Mouse (Mus musculus): ENCODE measurements around the gene Herc1. TPM values are rescaled to one million over a fixed set of nuclear protein-coding genes. Genes with fewer than 3 reads are reported as not detected.

Herc1 gene
- 12.4 and 13.8 TPM in 2 replicates for polyA plus RNA-seq (2012; rRNA removed)

DNA sequence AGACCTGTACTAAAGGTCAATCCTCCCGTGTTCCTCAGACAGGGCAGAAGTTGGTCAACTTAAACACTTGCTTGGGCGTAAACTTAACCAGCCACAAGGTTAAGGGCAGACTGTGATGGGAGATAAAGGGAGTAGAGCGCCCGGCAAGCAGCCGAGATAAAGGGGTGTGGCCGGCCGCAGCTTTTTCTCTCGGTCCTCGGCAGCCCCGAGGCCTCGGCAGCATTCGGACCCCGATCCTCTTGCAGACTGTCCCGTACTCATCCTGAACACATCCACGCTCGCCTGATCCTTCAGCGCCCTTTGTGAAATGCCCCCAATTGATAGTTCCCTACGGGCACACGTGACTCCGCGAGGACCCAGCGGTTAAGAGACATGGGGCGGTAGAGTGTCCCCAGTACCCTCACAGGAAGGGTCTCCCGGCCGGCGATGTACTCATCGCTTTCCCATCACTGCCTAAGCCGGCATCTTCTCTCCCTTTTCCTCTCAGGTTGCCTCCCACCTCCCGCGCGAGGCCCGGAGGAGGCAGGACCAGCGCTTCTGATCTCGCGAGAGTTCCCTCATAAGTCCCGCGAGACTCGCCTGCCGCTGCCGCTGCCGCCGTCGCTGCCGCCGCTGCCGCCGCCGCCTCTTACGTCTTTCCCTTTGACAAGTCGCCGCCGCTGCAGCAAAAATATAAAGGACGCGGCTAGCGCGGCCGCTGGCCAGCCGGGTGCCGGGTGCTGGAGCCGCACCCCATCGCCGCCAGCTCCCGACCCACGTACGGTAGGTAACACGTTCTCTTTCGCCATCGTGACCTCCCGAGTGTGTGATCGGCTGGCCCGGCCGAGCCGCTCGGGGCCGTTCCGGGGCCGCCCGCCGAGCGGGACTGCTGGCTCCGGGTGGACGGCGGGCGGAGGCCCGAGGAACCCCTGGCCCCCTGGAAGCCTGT is at the start of gene Herc1:
Herc1 (plus strand) TSS at position 591 of the 928 bp plus-strand sequence.
- DNase-seq (ENCODE audit: low read depth): no peak

DNA sequence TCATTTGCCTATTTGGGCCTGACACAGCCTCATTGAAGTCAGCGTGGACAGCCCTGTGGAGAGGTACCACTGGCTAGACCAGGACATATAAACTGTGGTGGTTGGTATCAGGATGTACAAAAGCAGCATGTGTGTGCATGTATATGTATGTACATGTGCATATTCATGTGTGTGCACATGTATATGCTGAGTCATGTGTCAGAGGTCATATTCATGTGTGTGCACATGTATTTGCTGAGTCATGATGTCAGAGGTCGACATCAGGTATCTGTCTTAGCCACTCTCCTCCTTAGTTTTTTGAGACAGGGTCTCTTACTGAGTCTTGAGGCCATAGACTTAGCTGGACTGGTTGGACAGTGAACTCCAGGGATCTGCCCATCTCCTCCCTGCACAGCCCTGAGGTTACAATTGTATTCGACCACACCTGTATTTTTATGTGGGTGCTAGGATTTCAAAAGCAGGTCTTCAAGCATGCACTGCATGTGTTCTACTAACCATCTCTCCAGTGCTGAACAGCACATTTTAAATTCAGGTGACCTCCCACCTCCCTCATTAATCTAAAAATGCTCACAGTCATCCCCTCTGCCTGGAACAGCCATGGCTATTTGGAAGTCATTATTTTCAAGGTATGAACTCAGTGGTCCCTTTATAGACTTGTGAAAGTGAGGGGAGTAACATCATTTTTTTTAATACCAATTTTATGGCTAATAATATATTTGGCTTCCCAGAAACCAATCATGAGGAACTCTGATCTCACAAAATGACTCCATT is 45.7 kb upstream of the Herc1 start:
- DNase-seq (ENCODE audit: low read depth): no peak

DNA sequence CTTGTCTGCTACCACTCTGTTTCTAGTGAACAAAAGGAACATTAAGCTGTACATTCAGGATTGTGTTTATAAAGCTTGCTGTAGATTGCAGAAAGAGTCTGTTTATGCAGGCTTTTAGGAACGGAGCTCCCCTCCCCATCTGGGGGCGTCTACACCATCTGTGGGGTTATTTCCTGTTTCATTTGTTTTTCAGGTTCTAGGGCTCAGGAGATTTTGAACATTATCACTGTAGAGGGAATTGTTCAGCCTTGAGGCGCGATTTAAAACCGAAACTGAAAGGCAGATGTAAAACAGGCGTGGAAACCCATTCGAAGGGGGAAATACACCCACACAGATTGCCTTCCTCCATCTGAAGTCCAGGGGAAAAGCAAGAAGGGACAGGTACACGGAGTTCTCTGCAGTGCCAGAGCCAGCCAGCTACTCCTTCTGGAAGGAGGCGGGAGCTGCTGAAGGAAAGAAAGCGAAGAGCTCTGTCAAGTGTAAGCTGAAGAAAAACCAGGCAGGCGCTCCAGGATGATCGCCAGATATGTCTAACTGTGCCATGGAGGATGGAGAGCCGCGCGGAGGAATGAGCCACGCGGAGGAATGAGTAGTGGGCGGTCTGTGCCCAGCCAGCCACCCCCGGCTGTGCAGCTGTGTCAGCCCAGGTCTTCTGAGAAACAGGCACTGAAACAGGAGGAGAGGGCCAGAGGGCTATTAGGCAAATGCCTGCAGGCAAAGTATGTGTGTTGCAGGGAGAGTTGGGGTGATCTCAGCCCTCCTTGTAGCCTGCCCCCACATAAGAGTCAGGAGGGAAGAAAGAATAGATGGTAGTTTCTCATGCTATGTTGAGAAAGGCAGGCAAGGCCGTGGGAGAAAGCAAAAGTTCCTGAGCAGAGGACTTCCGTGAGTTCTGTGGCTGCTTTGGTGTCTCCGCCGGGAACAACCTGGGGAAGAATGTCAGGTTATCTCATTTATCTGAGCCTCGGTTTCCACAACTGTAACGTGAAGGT is 44.8 kb upstream of the Herc1 start:
- DNase-seq (ENCODE audit: low read depth): no peak

DNA sequence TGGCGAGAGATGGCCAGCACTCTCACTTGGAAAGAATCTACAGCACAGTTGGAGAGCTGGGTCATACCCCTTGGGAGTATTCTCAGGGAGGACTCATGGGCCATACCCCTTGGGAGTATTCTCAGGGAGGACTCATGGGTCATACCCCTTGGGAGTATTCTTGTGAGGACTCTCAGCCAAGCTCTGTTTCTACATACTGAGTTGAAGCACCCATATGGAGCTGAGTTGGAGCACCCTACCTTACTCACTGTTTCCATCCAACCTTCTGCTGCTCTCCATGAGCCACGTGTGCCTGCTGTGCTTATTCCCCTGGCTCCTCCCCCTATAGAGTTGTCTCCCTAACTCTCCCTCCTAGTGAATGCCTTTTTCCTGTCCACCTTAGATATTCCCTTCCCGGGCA is 43.8 kb upstream of the Herc1 start:
- DNase-seq (ENCODE audit: low read depth): no peak

DNA sequence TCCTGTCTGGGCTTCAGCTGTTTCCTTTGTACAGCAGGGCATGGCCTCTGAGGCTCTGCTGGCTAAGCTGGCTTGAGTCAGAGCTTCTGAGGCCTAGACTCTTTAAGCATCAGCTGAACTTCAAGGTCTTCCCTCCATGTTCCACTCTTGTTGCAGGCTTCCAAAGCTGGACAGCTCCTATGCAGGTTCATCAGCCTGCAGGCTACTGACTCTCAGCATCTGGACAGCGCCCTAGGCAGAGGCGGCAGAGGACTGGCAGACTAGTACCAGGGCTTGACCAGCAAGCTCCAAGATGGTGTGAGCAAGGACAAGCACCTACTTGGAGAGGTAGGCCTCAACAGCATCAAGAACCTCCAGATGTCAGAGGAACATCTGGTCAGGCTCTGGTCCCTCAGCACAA is 42.9 kb upstream of the Herc1 start:
- DNase-seq (ENCODE audit: low read depth): no peak

DNA sequence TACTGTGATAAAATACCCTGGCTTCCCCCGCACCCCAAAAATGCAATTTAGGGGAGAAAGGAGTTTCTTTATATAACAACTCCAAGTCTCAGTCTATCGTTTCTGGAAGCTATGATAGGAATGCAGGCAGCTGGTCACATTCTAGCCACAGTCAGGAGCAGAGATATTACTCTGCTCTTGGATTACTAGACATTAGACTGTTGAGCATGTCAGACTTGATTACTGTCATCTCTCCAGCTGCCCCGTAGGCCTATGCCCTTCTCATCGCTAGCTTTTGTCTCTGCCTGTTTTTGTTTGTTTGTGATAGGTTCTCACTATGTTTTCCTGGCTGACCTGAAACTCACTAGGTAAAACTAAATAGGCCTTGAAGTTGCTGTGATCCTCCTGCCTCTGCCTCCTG is 41.5 kb upstream of the Herc1 start:
- DNase-seq (ENCODE audit: low read depth): no peak

DNA sequence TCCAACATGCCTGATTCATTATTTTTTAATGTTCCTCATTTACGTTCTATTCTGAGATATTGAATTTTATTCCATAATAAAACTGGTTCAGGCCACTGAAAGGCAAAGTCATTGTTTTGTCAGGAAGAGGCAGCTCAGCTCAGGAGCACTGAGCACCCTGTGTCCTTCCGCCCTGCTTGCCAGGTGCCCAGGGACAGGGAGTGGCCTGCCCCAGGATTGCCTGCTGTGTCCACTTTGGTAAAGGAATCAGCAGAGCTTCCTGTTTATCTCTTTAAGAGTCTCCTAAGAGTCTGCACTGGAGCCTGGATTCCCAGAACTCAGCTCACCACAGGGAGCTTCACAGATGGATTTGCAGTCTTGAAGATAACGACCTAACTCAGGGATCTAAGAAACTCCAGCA is 38.8 kb upstream of the Herc1 start:
- no peak for DNase-seq (ENCODE audit: low read depth)

DNA sequence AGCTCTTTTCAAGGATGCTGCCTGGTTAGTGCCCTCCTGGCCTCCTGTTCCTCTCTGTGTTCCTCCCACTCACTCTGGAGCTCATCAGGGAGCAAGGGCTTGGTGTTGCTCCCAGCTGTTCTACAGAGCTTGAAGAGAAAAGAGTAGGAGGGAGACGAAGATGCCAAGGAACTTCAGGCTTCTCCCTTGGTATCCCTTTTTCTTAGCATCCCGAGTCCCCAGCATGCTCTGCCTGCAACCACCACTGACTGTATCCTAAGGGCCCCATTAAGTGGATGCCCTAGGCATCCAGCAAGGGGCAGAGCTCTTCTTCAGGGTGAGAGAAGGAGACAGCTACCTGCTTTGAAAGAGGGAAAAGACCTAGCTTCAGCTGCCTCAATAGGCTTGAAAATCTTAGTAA is 33.6 kb upstream of the Herc1 start:
- no peak for DNase-seq (ENCODE audit: low read depth)

DNA sequence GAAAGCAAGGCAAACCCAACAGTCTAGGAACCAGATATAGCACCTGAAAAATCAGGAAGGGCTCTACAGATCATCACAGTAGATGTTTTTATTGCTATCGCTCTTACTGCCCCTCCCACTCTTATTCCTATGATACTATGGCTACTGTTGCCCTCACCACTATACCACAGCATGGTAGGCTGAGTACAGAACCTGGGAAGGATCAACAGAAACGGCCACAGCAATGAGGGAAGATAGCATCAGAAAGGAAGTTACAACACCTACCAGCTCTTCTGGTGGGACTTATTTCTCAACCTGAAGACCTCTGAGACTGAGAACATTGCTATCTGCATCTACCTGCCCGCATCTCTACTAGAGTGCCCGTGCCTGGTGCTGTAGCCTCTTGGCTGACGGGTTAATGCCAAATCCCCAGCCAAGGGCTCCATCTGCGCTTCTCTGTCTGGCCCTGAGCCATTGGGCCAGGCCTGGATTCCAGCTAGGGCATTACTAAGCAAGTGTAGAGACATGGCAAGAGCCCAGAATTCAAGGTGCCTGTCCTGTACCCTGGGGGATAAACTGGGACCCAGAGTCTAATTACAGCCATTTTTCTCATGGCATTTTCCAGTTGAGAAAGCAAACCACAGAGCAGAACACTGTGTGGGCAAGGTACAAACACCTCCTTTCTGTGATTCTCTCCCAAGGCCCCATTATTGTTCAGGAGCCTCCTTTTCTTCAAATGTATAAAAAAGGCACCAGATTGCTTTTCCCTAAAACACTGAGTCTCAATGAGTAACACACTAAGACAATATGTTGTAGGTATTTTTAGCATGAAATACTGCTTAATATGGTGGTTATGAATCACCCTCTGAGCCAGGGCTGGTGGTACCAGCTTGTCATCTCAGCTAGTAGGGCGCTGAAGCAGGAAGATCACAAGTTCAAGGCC is 28.0 kb upstream of the Herc1 start:
- no peak for DNase-seq (ENCODE audit: low read depth)

DNA sequence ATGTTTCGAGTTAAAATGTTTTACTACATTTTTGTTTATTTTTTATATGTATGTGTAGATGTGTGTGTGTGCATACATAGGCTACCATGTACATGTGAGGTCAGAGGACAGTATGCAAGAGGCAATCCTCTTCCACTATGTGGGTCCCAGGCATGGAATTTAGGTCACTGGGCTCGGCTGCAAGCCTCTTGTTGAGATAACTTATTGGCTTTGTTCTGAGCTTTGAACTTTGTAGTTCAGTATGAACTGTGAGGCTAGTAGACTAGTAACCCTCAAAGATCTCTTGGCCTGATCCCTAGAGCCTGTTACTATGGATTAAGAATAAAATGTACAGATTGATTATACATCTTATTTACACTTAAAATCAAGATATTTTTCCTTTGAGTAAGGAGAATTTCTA is 23.4 kb upstream of the Herc1 start:
- no peak for DNase-seq (ENCODE audit: low read depth)

DNA sequence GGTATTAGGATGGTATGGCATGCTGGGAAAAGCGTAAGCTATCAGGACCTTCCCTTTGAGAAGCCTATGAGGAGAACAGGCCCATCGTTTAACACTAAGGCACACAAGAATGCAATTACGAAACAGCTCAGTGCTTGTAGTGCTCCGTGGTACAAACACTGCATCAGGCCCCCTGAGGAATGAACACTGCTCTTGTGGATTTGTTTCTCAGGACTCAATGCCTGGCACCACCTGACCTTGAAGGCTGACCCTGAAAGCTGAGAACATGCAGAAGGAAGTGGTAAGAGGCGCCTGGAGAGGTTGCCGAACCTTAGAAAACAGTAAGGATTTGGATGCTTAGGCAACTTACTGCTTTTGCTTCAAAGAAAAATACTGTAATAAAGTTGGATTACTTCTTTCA is 20.8 kb upstream of the Herc1 start:
- DNase-seq (ENCODE audit: low read depth): no peak

DNA sequence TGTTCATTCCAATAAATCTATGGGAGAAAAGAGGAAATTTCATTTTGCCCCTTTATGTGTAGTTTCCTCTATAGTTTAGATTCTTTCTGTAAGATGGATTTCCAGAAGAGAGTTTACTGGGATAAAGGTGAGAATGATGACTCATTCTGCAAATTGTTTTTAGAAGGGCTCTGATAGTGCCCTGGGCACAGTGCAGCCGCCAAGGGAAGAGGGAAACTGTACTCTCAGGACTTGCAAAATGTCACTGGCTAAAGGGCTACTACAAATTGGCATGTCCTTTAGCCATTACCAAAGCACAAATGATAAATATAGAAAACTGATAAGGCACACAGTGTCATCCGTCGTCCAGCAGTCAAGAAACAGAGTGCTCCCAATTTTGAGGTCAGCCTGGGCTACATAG is 19.8 kb upstream of the Herc1 start:
- no peak for DNase-seq (ENCODE audit: low read depth)

DNA sequence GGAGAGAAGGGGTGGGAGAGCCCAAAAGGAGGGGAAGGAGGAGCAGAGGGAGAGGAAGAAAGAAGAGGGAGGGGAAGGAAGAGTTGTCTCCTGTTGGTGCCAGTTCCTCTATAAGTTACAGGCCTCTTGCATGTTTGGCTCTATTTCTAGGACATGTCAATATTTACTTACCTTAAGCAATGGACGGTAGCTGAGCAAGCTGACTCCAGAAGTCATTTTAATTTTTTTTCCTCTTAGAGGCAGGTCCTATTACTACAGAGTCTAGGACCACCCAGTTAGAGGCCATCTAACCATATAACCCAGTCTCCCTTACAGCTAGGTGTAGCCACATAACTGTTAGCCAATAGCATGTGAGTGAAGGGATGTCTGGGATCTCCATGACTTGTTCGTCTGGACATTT is 18.7 kb upstream of the Herc1 start:
- no peak for DNase-seq (ENCODE audit: low read depth)

DNA sequence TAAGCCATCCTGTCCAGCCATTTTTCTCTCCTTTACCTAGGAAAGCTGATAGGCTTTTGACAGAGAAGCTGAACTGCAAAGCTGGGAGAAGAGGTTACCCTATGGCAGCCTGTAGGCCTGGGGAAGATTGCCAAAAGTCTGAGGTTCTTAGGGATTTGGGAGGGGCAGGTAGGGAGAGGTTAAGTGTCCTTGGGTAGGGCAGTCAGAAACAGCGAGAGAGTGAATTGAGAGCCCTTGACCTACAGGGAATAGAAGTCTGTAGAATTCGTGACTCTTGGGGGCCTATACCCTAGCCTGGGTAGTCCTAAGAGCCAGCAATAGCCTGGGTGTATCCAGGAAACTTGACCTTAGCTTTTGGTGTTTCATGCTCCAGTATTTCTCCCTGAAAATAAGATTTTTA is 17.9 kb upstream of the Herc1 start:
- no peak for DNase-seq (ENCODE audit: low read depth)

DNA sequence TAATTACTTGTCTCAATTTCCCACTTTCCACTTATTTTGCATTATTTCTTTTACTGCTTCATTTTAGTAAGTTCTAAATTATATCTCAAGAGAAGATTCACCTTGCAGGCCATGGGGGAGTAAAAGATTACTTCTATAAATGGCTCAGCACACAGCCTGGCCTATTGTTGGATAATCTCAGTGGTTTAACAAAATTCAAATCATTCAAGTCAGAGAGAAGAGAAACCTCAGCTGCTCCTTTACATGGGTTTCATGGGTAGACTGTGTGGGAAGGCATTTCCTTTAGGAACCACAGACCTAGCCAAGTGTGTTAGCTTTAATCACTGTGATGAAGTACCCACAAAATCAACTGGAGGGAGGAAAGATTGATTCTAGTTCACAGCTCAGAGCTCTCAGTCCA is 13.0 kb upstream of the Herc1 start:
- DNase-seq (ENCODE audit: low read depth): no peak

DNA sequence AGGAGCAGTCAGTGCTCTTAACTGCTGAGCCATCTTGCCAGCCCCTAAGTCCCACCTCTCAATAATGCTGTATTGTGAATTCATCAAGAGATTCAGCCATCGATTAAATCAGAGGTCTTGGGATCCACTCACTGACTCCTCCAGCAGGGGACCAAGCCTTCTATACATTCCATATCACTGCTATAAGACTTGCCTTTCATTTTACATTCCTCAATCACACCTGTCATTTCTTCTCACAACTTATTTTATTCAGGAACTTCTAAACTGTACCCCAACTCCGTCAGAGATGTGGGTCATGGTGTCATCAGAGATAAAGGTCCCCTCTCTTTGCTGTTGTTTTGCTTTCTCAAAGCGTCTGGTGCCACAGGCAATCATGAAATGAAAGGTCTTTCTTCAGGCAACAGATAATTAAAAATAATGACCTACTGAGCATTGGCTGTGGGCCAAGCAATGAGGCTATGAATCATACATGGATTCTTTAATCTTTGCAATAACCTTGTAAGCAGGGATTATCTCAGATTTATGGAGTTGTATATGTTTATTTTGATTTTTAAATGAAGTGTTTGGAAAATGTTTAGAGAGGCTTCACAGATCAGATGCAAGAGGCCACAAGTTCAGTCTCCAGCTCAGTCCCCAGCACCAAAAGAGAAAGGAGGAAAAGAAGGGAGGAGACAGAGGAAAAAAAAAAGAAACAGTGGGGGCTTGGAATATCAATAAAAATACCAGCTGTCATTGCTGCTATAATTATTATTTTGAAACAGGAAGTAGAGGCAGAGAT is 12.1 kb upstream of the Herc1 start:
- no peak for DNase-seq (ENCODE audit: low read depth)

DNA sequence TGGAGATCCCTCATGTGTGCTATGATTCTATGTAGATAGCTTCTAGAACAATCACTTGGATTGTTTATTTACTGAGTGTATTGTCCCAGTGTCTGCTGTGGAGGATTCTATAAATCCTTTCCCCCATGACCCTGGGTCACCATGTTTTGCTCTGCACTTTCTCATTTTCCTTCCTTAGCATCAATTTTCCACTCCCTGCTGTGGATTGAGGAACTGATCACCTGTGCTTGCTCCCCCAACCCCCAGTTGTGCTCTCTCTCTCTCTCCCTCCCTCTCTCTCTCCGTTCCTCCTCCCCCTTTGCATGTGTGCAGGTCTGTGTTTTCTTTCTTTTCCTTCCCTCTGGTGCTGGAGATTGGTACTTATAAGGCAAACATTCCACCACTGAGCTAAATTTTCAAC is 10.5 kb upstream of the Herc1 start:
- DNase-seq (ENCODE audit: low read depth): no peak

DNA sequence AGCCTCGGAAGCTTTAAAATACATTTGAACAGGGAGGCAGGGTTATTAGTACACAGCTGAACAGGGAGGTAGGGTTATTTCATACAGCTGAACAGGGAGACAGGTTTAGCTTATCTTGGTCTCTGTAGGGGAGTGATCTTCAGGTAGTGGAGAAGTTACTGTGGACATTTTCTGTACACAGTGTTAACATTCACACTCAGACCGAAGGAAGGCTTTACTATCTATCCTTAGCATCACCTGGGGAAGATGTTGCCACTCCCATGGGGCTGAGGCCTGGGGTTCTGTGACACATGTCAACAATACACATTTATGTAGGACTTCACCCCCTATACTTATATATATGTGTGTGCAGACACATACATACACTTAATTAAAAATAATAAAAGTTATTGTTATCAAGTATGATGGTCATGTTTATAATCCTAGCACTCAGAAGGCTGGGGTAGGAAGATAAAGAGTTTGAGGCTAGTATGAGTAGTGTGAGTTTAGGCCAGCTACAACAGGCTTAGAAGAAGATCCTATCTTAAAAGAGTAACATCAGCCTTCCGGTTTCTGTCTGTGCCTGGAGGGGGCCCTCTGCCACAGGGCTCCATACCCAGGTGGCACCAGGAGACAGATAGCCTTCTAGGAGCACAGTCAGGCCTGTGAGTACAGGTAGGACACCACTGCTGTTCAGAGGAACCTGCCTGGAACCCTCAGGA is 9.7 kb upstream of the Herc1 start:
- DNase-seq (ENCODE audit: low read depth): no peak

DNA sequence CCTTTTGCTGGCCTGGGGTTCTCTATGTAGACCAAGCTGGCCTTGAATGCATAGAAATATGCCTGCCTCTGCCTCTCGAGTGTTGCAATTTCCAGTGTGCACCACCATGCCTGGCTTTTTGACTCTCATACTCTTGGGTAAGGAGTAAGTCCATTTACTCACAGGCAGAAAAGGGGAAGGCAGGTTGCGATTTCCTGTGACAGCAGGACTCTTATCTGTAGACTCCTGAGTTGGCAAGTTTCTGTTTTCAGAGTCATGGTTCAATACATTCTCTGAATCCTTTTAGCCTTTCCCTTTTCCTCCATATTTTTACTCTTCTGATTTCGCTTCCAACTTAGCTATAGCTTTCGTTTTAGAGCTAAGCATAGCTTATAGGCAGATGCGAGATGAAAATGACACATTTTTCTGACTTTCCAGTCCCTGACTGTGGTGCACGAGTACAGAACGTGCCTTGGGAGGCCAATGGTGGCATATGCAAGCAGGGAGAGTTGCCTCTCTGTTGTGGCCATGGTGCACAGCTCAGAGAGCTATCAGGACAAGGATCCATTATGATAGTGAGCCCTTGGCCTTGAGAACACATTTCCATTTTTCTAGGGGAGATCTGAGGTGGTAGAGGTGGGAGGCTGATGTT is 2.7 kb upstream of the Herc1 start:
- no peak for DNase-seq (ENCODE audit: low read depth)
